Mouse (Mus musculus) gastrocnemius, adult 2 months (tissue): ENCODE measurements around the gene Mfap2. TPM values are rescaled to one million over a fixed set of nuclear protein-coding genes. Genes with fewer than 3 reads are reported as not detected.

Experiments
- DNase-seq: peaks from one replicate; pipeline ENCODE4 v3.0.0; 2022
- H3K27ac ChIP-seq: fragments of 200-600 bp; 2 replicates; pipeline ENCODE4 v1.8.1; 2022; ENCODE audit warnings: mild to moderate bottlenecking
- H3K4me3 ChIP-seq: fragments of 200-600 bp; 2 replicates; pipeline ENCODE4 v1.8.1; 2022; ENCODE audit warnings: mild to moderate bottlenecking, moderate library complexity
- CTCF ChIP-seq: fragments of 200-600 bp; IDR thresholded peaks from 2 replicates; pipeline ENCODE4 v1.8.1; 2022; ENCODE audit warnings: antibody characterized with exemption, mild to moderate bottlenecking, moderate library complexity
- intact Hi-C: fragments of 180-260 bp; cut with DNase I; formaldehyde crosslinking; loops from one replicate; pipeline ENCODE4 v1.15.1; 2025
- total RNA-seq, 2 experiments: library from RNA; stranded (reverse); gene quantifications; 2 replicates each; pipeline ENCODE4 v1.2.3; 2021

Mfap2 gene
- total RNA-seq, 2 experiments from 2014 or later, result 1.5 to 4.7 TPM

DNA sequence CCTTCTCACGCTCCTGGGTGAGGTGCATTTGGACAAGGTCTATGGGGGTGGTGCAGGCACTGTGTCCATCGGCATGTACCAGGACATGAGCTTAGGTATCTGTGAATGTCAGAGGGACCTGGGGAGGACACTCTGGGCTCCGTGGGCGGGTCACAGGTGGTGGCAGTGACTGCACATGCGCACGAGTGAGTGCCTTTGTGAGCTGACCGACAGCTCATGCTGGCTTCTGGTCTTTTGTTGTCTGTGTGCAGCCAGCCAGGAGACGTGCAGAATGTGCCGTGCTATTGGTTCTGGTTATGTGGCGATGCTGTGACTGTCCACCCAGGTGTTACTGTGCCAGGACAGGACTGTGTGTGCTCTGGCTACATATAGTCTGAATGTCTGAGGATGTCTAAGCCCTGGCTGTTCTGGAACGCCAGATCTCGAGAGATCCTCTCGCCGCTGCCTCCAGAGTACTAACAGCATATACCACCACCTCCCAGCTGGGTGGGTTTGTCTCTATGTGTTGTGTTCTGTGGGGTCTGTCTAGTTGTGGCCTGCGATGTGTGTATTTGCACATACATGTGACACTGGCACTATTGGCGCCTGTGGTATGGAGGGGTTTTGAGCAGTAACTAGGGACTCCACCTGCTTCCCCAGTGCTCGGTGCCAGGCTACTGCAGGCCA lies 38.7 kb downstream of the Mfap2 start:
- H3K4me3 ChIP-seq, result no peak overlapping the region
- DNase-seq, result no peak
- no peak overlapping the region for H3K27ac ChIP-seq
- intact Hi-C loops, result no loop called here
- TF ChIP-seq CTCF, result no peak

DNA sequence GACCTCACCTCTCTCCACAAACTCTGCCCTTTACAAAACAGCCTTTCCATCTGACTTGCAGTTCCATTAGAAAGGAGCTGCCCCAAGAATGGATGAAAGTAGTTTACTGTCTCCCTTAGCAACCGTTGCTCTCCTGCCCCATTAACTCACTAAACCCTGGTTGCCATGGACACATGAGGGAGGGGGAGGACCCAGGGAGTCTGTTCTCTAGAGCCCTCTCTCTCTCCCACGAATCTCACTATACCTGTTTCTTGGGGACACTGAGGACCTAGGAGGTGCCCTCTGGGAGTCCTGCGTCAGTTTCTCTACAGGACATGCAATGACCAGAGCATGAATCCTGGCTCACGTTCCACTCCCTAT lies 39.2 kb downstream of the Mfap2 start:
- no peak for DNase-seq
- intact Hi-C loops, result no loop called here
- no peak overlapping the region for H3K4me3 ChIP-seq
- no peak for TF ChIP-seq CTCF
- H3K27ac ChIP-seq, result no peak overlapping the region

DNA sequence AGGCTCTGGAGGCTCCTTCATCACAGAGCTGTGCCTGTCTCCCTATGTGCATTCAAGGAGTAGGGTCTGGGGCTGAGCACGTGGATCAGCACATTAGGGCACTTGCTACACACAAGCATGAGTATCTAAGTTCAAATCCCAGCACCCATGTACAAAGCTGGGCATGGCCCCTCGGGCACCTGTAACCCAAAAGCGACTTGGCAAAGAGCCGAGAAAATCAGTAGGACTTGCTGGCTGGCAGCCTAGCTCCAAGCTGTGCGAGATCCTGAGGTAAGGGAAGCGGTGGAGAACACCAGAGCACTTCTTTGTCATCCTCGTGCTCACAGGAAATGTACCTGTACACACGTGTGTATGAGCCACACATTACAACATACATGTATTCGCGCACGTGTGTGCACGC lies 42.2 kb downstream of the Mfap2 start:
- Histone ChIP-seq H3K27ac (no peak overlapping the region), H3K4me3 (no peak overlapping the region)
- intact Hi-C loops, result no loop called here
- DNase-seq, result no peak
- TF ChIP-seq CTCF, result no peak

DNA sequence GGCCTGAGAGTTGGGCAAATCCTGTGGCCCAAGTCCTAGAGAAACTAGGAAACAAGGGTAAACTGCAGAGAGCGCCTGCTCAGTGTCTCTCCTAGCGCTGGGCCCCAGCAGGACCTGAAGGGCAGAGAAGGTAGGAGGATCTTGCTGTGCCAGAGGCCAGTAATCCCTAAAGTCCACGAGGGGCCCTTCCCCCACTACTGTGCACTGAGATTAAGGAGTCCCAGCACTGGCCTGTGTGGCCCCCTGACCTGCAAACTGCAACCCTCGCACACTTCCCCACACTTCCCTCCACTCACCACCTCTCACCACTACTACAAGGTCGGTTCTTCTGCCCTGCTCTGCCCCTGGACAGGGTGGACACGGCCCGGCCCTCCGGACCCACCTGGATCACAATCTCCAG lies 42.9 kb downstream of the Mfap2 start:
- intact Hi-C loops, result no loop called here
- TF ChIP-seq CTCF, result no peak
- no peak overlapping the region for H3K27ac ChIP-seq
- H3K4me3 ChIP-seq, result no peak overlapping the region
- no peak for DNase-seq

DNA sequence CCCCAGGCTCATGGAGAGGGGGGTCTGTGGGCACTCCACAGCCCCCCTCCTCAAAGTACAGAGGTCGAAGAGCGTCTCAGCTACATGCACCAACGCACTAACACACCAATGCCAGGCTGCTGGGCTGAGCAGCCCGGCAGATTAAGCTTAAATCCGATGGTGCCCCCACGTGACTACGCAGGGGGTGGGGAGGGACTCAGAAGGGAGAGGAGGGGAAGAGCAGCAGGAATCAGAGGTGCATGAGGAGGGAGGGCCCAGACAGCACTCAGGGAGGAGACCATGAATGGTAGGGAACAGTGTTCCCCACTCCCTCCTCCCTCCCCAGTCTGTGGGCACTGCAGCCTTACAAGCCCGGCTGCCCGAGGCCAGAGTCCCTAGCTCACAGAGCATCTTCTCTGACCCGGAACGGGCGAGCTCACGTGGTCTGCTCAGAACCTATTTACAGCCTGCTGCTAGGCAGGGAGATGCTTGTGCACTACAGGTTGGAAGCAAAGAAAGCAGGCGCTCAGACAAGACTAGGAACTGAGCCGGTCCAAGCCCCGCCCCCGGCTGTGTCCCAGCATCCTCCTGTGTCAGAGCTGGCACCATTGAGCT lies 43.4 kb downstream of the Mfap2 start:
- DNase-seq, result no peak
- TF ChIP-seq CTCF, result no peak
- intact Hi-C loops, result no loop called here
- no peak overlapping the region for H3K4me3 ChIP-seq
- no peak overlapping the region for H3K27ac ChIP-seq

DNA sequence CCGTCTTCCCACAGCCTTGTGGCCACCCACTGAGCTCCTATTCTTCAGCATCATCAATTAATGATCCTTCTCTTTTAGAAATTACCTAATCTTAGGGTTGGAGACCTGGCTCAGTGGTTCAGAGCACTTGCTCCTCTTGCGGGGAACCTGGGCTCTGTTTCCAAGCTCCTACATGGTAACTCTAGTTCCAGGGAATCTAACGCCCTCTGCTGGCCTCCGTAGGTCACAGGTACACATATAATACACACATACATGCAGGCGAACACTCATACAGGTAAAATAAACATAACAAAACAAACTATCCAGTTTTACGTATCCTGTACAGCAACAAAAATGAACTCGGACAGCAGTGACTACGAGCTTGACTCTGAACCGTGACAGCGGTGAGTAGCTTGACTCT lies 46.8 kb downstream of the Mfap2 start:
- intact Hi-C loops, result no loop called here
- H3K27ac ChIP-seq, result no peak overlapping the region
- no peak for TF ChIP-seq CTCF
- no peak overlapping the region for H3K4me3 ChIP-seq
- no peak for DNase-seq

DNA sequence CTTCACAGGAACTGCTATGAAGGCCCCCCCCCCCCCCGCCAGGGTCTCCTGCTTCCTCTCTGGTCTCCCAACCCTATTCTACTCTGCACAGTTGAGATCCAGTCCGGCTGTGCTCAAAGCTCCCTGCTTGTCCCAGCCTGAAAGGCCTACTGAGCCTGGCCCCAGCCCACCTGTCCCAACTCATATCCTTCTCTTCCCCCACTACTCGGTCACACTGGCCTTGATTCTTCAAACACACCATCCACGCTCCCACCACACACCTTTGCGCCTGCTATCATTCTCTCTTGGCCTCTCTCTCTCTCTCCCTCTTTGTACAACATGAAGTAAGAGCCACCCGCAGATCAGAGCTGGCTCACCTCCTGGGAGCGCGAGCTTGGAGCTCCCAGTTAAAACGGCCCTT lies 48.6 kb downstream of the Mfap2 start:
- Histone ChIP-seq H3K27ac (no peak overlapping the region), H3K4me3 (no peak overlapping the region)
- intact Hi-C loops, result no loop called here
- TF ChIP-seq CTCF, result no peak
- DNase-seq, result no peak

DNA sequence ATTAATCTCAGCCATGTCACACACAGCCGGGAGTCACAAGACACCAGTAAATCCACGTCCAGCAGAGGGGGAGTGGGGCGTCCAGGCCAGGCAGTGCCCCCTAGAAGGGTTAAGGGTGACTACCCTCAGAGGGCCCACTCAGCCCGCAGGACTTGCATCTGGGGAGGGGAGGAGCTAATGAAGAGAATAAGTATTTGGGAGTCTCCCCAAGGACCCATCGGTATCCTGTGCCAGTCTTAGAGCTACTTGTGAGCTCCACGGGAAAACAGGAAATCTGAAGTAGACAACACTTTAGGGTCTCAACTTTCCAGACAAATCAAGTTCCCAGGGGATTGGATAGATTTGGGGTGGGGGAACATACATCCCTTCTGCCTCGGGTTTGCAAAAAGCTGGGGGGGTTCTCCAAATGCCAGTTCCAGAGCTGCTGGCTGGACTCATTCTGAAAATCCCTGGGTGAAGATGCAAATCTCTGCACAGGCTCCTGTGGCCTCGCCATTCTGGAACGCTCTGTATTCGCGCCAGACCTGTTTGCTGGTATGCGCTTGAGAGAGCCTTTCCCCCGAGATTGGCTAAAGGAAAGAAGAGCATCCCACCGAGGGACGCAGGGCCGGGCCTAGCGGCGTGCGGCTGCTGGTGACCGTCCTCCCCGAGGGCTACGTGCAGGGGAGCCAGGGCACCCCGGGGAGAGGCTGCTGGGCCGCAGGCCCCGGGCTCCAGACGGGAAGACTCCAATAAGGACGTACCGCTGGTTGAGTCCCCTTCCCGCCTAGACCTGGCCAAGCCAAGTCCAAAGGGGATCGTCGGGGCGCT lies 49.6 kb downstream of the Mfap2 start:
- intact Hi-C loops, result no loop called here
- peak overlapping the region; percentile 90 for H3K27ac ChIP-seq
- no peak for DNase-seq
- TF ChIP-seq CTCF, result no peak
- peak overlapping the region; percentile 86 for H3K4me3 ChIP-seq

DNA sequence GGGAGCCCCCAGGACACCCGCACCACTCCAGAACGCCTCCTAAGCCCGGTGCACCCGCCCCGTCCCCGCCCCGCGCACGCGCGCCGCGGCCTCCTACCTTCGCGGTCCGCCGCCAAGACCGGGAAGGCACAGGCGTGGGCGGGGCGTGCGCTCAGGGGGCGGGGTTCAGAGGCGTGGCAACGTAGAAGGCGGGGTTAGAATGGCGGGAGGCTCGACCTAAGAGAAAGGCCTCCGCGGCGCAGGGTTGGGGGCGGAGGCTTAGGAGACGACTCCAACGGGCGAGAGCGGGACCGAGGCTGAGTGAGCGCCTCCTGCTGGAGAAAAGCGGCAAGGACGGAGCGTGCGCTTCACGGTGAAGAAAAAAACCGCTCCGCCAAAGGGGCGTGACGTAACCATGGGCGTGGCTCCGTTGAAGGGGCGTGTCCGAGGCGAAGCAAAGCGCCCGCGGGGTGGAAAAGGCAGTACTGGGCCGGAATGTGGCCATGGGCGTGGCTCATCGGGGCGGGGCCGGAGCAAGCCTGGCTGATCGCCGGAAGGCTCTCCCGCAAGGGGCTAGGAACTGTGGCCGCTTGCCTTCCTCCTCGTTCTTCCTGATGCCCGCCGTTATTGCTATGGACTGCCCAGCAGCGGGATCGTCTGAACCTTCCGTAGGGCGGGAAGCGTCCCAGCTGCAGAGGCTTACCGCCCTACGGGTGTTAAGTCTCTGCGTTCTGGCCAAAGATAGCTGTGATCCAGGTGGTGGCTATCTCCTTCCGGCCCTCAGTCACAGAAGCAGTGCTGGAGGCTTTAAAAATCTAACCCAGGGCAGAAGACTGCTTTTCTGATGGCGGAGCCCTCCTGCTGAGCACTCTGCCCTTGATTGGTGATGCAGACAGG lies 50.4 kb downstream of the Mfap2 start, which contains the start of gene Crocc:
Gene Crocc, minus strand, starts transcription at position 125 of the 876 bp plus-strand sequence.
- TF ChIP-seq CTCF, result peak; percentile 97; the same call in 1 of the 2 replicates
- intact Hi-C loops, result no loop called here

DNA sequence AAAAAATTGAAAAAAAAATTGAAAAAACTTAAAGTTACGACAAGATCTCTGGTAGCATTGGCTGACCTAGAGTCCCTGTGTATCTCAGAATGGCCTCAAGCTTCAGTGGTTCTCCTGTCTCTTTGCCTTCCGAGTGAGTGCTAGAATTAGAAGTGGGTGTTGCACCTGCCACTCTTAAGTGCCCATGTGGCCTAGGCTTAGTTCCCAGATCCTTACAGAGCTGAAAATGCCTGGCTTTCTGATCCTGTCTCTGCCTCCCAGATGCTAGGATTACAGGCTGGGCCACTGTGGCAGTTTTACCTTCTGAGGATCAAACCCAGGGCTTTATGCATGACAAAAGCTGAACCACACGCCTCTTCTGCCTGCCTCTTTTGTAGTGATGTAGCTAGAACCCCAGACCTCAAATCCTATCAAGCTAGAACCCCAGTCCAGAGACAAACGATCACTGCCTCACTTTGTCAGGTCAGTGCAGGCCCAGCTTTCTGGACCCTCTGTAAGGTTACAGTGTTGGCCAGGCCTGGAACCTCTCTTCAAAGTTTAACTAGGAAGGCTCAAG lies 54.0 kb downstream of the Mfap2 start:
- H3K4me3 ChIP-seq, result no peak overlapping the region
- TF ChIP-seq CTCF, result no peak
- H3K27ac ChIP-seq, result peak overlapping the region; percentile 64
- DNase-seq, result peak; percentile 26
- intact Hi-C loops, result loop anchor here (2.0 kb wide), 1 partner anchor 19 kb away; no protein-coding TSS in a partner anchor

More for the DNA sequence above, 50.4 kb downstream of the Mfap2 start, which contains the start of gene Crocc:
- H3K4me3 ChIP-seq, result peak within 1 kb of the TSS; percentile 86
- DNase-seq, result peak; percentile 100
- peak within 1 kb of the TSS; percentile 90 for H3K27ac ChIP-seq

DNA sequence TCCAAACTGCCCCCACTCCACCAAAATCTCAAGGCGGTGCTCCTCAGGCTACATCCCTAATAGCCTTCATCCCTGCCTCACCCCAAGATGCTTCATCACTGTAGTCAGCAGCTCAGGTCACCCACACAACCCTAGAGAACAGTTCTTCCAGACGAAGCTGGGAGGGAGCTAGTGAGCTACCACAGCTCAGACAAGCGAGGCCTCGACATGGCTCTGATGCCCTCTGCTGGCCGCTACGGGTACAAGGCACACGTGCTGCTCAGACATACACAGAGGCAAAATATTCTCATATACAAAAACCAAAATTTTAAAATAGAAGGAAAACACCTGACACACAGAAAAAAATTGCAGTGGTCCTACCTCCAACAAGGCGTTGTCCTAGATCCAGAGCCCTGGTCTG lies 54.9 kb downstream of the Mfap2 start:
- intact Hi-C loops, result loop anchor here (2.0 kb wide), 1 partner anchor 20 kb away; no protein-coding TSS in a partner anchor
- DNase-seq, result peak; percentile 85
- Histone ChIP-seq H3K27ac (peak overlapping the region; percentile 64; the same call in 1 of the 2 replicates), H3K4me3 (no peak overlapping the region)
- TF ChIP-seq CTCF, result peak; percentile 95

Other genes with a start within 250 kb of the Mfap2 start
- not detected for gene Padi4, start 236.2 kb upstream of the Mfap2 start, total RNA-seq
- 1 to 10 TPM; 1.1 to 6.9 TPM for gene Padi3, start 199.8 kb upstream of the Mfap2 start, total RNA-seq
- under 1 TPM in 1 of 2 experiments, not detected in 1; 0.22 TPM for gene Padi1, start 164.6 kb upstream of the Mfap2 start, total RNA-seq
- gene Padi2, start 104.1 kb upstream of the Mfap2 start, total RNA-seq, result 100 to 1,000 TPM in 1 of 2 experiments, 10 to 100 TPM in 1; 77.0 to 273 TPM
- gene Sdhb, start 49.2 kb upstream of the Mfap2 start, total RNA-seq, result 100 to 1,000 TPM; 483 to 898 TPM
- gene Atp13a2, start 23.5 kb upstream of the Mfap2 start, total RNA-seq, result 10 to 100 TPM; 20.0 to 23.7 TPM
- 1 to 10 TPM; 1.7 to 2.0 TPM for gene Crocc, start 50.1 kb downstream of the Mfap2 start, total RNA-seq
- 10 to 100 TPM; 13.1 to 16.5 TPM for gene Necap2, start 67.9 kb downstream of the Mfap2 start, total RNA-seq
- not detected for gene Spata21, start 77.9 kb downstream of the Mfap2 start, total RNA-seq
- 100 to 1,000 TPM; 146 to 163 TPM for gene Szrd1, start 129.4 kb downstream of the Mfap2 start, total RNA-seq
- gene Fbxo42, start 137.5 kb downstream of the Mfap2 start, total RNA-seq, result 10 to 100 TPM; 10.8 to 10.9 TPM
- not detected for gene Rsg1, start 203.5 kb downstream of the Mfap2 start, total RNA-seq
- under 1 TPM; 0.31 to 0.33 TPM for gene Arhgef19, start 229.1 kb downstream of the Mfap2 start, total RNA-seq